Mouse (Mus musculus) right cerebral cortex, postnatal 25 days (tissue): ENCODE results near the gene Rpl10a.
"Not testable (repeated sequence)": the region's sequence is repeated elsewhere in the genome, so short reads cannot be mapped to it uniquely, and the experiment has no call there.

ENCODE experiments used
- DNase-seq: peaks from one replicate; pipeline ENCODE4 v3.0.0; 2022

Gene Rpl10a

DNA sequence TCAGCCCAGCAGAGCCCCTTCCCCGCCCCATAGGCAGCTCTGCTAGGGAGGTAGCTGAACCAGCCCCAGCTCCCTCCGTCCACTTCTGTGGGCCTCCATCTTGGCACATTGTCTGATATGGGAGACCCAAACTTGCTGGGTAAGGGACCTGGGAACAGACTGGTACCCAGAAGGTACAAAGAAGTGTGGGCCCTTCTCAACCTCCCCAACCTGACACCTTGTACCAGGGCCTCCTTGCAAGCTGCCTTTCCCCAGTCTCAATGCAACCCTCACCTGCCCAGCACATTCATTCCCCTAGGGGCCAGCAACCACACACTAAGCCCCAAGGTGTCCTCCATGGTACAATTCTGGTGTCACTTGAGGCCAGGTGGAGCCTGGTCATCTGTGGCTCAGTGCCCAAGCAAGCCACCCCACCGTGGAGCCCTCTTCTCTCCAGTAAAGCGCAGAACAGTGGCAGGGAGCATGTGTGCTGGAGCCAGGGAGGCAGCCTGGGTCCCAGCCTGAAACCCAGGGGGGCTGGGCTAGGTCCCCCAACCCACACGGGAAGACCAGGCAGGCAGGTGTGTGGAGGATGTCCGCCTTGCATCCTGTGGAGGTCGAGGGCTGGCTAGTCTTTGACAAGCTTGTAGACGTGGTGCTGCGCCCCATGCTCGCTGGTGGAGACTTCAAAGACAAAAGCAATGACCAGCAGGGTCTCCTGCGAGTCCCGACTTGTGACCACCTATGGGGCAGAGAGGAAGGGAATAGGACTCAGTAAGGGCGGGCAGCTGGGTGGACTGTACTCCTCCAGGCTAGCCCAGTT is 4.0 kb downstream of the Rpl10a start:
- DNase-seq: no peak

GRCm38 (mm10) chr17:28332915-28333546 is 4.8 kb downstream of the Rpl10a start:
- DNase-seq: no peak

DNA sequence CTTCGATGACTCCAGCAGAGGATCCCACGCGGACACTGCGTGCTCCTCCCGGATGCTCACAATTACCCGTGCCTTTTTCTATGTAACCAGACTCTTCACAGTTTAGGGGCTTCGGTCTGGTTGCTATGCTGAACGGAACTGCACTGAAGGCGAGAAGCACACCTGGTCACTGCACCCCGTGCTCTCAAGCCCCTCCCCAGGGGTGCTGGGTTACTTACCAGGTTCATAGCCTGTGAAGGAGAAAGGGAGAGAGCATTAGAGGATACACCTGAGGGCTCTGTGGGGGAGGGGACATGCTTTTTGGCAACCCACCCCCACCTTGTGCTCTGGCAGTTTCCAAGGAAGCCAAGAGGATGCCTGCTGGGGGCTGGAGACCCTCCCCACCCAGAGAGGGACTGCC is 7.0 kb downstream of the Rpl10a start:
- DNase-seq: no peak

- no peak for DNase-seq
These were observed 9.3 kb downstream of the Rpl10a start for GRCm38 (mm10) chr17:28337547-28337946.

DNA sequence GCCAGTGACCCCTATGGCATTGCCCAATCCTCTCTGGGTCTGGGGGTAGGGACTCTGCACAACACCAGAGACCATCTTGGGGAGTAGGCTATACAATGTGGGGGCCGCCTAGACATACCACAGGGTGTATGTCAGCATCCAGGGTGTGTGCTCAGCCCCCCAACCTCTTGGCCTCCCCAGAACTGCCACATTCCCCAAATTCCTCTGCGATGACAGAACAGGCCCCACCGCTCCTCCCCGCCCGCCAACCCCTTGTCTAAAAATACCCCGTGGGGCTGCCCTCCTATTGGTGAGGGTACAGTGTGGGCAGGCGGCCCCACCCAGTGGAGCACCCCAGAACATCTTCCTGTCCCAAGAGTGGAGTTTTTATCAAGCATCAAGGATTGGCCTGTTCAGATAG is 12.3 kb downstream of the Rpl10a start:
- no peak for DNase-seq

GRCm38 (mm10) chr17:28341091-28341490 is 12.8 kb downstream of the Rpl10a start:
- peak; percentile 62 for DNase-seq

DNA sequence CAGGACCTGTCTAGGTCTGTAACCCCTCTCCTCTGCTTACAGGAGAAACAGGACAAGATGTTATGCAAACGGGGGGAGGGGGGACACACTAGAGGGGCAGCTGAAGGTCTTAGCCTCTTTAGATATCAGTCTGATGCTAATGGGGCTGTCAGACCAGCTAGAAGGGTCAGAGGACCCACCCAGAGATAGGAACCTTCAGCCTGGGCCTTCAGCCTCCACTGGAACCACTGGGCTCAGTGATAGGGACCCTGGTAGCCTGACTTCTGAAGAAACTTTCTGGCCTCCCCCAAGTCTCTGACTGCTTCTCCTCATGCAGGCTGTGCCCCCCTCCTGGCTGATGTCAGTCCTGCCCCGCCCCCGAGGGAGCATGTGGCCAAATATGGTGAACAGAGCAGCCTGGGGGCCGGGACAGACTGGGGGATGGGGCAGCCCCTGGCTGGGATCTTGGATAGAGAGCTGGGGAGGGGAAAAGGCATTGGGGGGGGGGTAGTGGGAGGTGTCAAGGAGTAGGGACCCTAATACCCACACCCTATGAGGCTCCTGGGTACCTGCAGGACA is 15.9 kb downstream of the Rpl10a start:
- DNase-seq: no peak

DNA sequence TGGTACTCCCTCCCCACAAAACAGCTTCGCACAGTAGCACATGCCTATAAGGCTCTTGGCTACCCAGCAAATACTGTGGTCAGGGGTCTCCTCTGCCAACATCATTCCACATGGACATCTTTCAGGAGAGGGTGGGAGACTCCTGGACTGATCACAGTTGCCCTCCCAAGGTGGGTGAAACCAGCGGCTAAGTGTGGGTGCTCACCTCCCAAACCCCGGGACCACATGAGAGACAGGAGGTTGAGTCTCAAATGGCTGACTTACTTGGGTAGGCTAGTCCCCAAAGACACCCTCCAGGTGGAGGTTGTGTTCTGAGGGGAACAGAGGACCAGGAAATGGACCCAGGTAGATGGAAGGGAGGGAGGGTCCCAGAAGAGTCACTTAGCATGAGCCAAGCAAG is 16.4 kb downstream of the Rpl10a start:
- DNase-seq: no peak

GRCm38 (mm10) chr17:28345271-28345721 is 17.0 kb downstream of the Rpl10a start:
- DNase-seq: no peak

- DNase-seq: no peak
These were observed 17.6 kb downstream of the Rpl10a start for GRCm38 (mm10) chr17:28345882-28346281.

- no peak for DNase-seq
These were observed 19.1 kb downstream of the Rpl10a start for GRCm38 (mm10) chr17:28347327-28347726.

GRCm38 (mm10) chr17:28348211-28348610 is 19.9 kb downstream of the Rpl10a start:
- no peak for DNase-seq

DNA sequence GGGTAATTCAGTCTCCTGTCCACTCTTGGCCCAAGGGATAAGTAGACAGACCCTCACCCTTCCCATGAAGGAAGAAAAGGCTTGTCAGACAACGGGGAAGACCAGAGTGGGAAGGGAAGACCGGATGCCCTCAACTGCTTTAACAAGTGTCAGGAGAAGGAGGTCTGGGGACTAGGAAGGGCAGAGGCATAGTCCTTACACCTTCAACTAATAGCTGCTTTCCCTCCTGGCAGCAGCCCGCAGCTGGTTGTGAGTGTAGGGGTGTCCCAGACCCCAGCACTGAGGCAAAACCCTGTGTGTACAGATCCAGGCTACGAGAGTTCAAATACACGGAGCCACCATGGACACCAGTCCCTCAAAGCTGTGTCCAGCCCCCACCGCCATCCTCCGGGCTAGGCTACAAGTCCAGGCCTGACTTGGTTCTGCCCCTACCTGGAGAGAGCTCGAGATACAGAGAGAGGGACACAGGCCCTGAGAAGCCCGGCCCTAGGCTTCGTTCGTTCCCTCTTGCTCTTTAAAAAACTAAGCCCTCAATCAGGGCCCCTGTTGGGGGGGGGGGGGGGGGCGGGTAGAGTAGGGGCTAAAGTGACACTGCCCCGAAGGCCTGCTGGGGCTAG is 21.1 kb downstream of the Rpl10a start:
- no peak for DNase-seq

DNA sequence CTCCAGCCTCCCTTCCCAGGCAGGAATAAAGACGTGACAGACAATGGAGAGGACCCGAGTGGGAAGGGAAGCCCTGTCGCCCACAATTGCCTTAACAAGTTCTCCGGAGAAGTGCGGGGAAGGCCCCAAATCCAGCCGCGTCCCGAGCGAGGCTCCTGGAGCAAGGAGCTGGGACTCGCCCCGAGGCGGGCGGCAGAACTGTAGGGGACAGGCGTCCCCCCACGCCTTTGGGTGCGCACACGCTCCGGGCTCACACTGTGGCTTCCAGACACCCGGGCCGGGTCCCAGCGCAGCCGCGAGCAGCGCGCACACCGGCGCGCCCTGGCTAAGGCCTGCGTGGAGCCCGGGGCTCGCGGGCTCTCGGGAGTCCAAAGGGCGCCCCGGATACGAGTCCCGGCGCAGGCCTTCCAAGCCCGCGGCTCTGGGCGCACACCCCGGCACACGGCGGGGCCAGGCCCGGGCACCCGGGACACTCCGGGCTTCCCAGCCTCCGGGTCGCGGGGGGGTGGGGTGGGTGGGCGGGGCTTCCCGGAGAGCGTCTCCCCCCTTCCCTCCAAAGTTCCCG is 21.7 kb downstream of the Rpl10a start:
- no peak for DNase-seq

- DNase-seq: peak; percentile 28
These were observed 22.4 kb downstream of the Rpl10a start, which contains the start of gene Tead3 for GRCm38 (mm10) chr17:28350466-28351352. TSS of gene Tead3 (minus strand) at chr17:28350817.

- DNase-seq: no peak
These were observed 23.2 kb downstream of the Rpl10a start for GRCm38 (mm10) chr17:28351353-28351890.

DNA sequence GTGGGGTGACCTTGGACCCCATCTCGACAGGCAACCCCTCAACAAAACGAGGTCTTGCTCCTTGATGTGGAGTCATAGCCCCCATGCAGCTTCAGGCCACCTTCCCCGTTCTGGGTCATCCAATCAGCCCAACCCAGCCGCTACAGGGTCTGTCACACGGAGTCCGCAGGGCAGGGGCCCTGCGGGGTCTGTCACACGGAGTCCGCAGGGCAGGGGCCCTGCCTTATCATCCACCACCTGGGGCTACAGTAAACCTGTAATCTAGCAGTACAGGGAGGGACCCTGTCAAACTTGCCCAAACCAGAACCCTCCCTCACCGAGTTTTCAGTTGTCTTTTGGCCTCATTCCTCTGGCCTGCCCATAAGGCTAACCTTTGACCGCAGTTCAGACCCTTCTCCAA is 23.7 kb downstream of the Rpl10a start:
- DNase-seq: no peak

- no peak for DNase-seq
These were observed 27.6 kb downstream of the Rpl10a start for GRCm38 (mm10) chr17:28355871-28356270.

- DNase-seq: not testable (repeated sequence)
These were observed 30.4 kb downstream of the Rpl10a start for GRCm38 (mm10) chr17:28358576-28359261.

DNA sequence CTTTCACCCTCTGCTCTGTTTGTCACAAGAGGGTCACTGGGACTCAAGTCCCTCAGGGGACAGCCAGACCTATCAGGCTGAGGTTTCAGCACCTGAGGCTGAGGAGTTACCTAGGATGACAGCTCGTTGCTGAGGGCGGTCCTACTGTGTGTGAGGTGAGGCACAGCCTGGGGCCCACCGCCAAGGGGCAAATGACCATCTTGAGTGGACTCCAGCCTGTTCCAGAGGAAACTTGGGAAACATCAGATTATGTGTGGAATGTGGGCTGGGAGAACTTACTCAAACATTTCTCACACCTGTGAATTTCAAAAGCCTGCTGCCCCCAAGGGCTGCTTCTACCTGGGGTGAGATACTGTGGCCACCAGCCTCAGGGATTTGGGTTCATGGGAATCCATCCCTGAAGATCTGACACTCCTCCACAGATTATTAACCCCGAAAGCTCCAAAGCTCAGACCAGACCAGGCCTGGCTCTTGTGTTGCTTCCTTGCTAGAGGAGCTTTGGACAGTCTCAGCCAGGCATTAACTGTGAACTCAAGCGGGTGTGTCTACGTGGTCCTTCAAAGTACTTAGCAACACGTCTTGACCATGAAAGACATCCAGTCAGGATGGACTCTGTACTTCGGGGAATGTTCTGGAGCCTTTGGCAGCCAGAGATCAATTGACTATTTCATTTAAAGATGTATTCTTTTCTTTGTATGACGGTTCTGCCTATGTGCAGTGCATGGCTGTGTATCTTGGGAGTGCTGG is 32.4 kb downstream of the Rpl10a start:
- DNase-seq: no peak
